Mouse (Mus musculus) liver, postnatal 0 days (tissue): ENCODE results near the gene Gm17581. TPM values are rescaled to one million over a fixed set of nuclear protein-coding genes. Genes with fewer than 3 reads are reported as not detected.

ENCODE experiments used
- ATAC-seq: fragments of 200-750 bp; cut with Nextera tagmentation; 2 replicates; pipeline ENCODE4 v1.8.0; 2017; ENCODE audit warnings: mild to moderate bottlenecking, moderate library complexity
- DNase-seq: peaks from one replicate; pipeline ENCODE4 v3.0.0-alpha.2; 2016
- H3K27ac ChIP-seq: fragments of 300-500 bp; sonication (generic); 2 replicates; pipeline ENCODE4 v1.5.1; 2014; ENCODE audit warnings: antibody characterized with exemption, moderate library complexity, mild to moderate bottlenecking, low read depth
- H3K27me3 ChIP-seq: fragments of 300-500 bp; sonication (generic); 2 replicates; pipeline ENCODE4 v1.6.1; 2014; ENCODE audit warnings: low read length, control low read depth, mixed read lengths; ENCODE audit not compliant: insufficient read depth
- H3K36me3 ChIP-seq: fragments of 300-500 bp; sonication (generic); replicated peaks from 2 replicates; pipeline ENCODE4 v1.6.1; 2014; ENCODE audit warnings: mild to moderate bottlenecking, control low read depth, low read length, moderate library complexity, mixed read lengths; ENCODE audit not compliant: insufficient read depth
- H3K4me1 ChIP-seq: fragments of 300-500 bp; sonication (generic); 2 replicates; pipeline ENCODE4 v1.6.1; 2014; ENCODE audit warnings: antibody characterized with exemption, mild to moderate bottlenecking, control low read depth; ENCODE audit not compliant: insufficient read depth
- H3K4me2 ChIP-seq: fragments of 300-500 bp; sonication (generic); 2 replicates; pipeline ENCODE4 v1.6.1; 2014; ENCODE audit warnings: low read depth, mild to moderate bottlenecking, low read length, moderate library complexity, mixed read lengths
- H3K4me3 ChIP-seq: fragments of 300-500 bp; sonication (generic); 2 replicates; pipeline ENCODE4 v1.5.1; 2014; ENCODE audit warnings: low read depth, low read length
- H3K9ac ChIP-seq: fragments of 300-500 bp; sonication (generic); replicated peaks from 2 replicates; pipeline ENCODE4 v1.6.1; 2014; ENCODE audit warnings: mild to moderate bottlenecking, moderate library complexity
- H3K9me3 ChIP-seq: fragments of 300-500 bp; sonication (generic); 2 replicates; pipeline ENCODE4 v1.6.1; 2016; ENCODE audit warnings: mild to moderate bottlenecking, control low read depth, low read length, mixed read lengths
- CTCF ChIP-seq: sonication (generic); IDR thresholded peaks from 2 replicates; pipeline ENCODE4 v1.5.1; 2016; ENCODE audit warnings: antibody characterized with exemption, low read depth
- EP300 ChIP-seq: IDR thresholded peaks from 2 replicates; pipeline ENCODE4 v1.6.1; 2016; ENCODE audit warnings: antibody characterized with exemption, low read depth, mild to moderate bottlenecking
- WGBS: fragments of 180-500 bp; shearing (Covaris S2); extraction: QIAGEN DNeasy Blood & Tissue Kit; methylation state at CpG from one replicate; pipeline ENCODE4 v1.1.7; 2014; ENCODE audit not compliant: insufficient replicate concordance; 5-methylcytosine and 5-hydroxymethylcytosine counted together
- polyA plus RNA-seq: library from polyadenylated mRNA; unstranded; fragments of >200 nt; fragmentation: Nextera tagmentation; extraction: Ambion mirVana; gene quantifications from 2 replicates; pipeline ENCODE4 v1.2.1, GENCODE M21; 2015

Gene Gm17581
- polyA plus RNA-seq, 1 experiment from 2014 or later = not detected

GRCm38 (mm10) chr2:155728742-155729141 lies 6.9 kb downstream of the Gm17581 start:
- H3K9ac ChIP-seq = peak overlapping the region; percentile 77
- WGBS = 6% methylated on average over 15 of the region's 15 CpGs
- TF ChIP-seq CTCF (no peak), EP300 (no peak)
- H3K4me2 ChIP-seq = peak overlapping the region; percentile 98
- H3K9me3 ChIP-seq = no peaks in the 10 kb centered on the region
- H3K4me3 ChIP-seq = peak overlapping the region; percentile 92
- DNase-seq (no peak), ATAC-seq (no peak)
- H3K4me1 ChIP-seq = peaks cover 22% of the 10 kb centered on the region
- H3K36me3 ChIP-seq = peaks cover 3% of the 10 kb centered on the region; the same call in 1 of the 2 replicates
- peak overlapping the region; percentile 46; the same call in 1 of the 2 replicates for H3K27ac ChIP-seq
- no peaks in the 10 kb centered on the region for H3K27me3 ChIP-seq

- Histone ChIP-seq H3K4me3 (peak overlapping the region; percentile 92), H3K4me1 (peaks cover 22% of the 10 kb centered on the region), H3K36me3 (peaks cover 8% of the 10 kb centered on the region; the same call in 1 of the 2 replicates), H3K27me3 (no peaks in the 10 kb centered on the region), H3K27ac (peak overlapping the region; percentile 51), H3K4me2 (peak overlapping the region; percentile 98), H3K9ac (no peak overlapping the region), H3K9me3 (no peaks in the 10 kb centered on the region)
- no peak for DNase-seq
- TF ChIP-seq CTCF (no peak), EP300 (no peak)
- ATAC-seq = peak; percentile 62
- 62% methylated on average over 7 of the region's 7 CpGs for WGBS
Observed at GRCm38 (mm10) chr2:155727764-155728395, 7.8 kb downstream of the Gm17581 start.

GRCm38 (mm10) chr2:155726302-155726701 lies 9.4 kb downstream of the Gm17581 start:
- WGBS = 45% methylated on average over 7 of the region's 7 CpGs
- Histone ChIP-seq H3K36me3 (peaks cover 13% of the 10 kb centered on the region), H3K4me2 (no peak overlapping the region), H3K9me3 (no peaks in the 10 kb centered on the region), H3K4me3 (no peak overlapping the region), H3K4me1 (peaks cover 22% of the 10 kb centered on the region), H3K27ac (peak overlapping the region; percentile 1; the same call in 1 of the 2 replicates), H3K27me3 (no peaks in the 10 kb centered on the region), H3K9ac (no peak overlapping the region)
- DNase-seq = peak; percentile 24
- no peak for TF ChIP-seq EP300
- TF ChIP-seq CTCF = no peak
- ATAC-seq = peak; percentile 57

- no peak overlapping the region for H3K9ac ChIP-seq
- H3K9me3 ChIP-seq = no peaks in the 10 kb centered on the region
- no peak overlapping the region for H3K4me2 ChIP-seq
- H3K4me3 ChIP-seq = no peak overlapping the region
- H3K4me1 ChIP-seq = peaks cover 22% of the 10 kb centered on the region
- ATAC-seq (no peak), DNase-seq (no peak)
- no peak overlapping the region for H3K27ac ChIP-seq
- 68% methylated on average over 6 of the region's 6 CpGs for WGBS
- no peaks in the 10 kb centered on the region for H3K27me3 ChIP-seq
- TF ChIP-seq EP300 = no peak
- TF ChIP-seq CTCF = no peak
- H3K36me3 ChIP-seq = peaks cover 21% of the 10 kb centered on the region
Observed at GRCm38 (mm10) chr2:155724526-155724925, 11.1 kb downstream of the Gm17581 start.

GRCm38 (mm10) chr2:155724036-155724435 lies 11.6 kb downstream of the Gm17581 start:
- TF ChIP-seq EP300 (no peak), CTCF (no peak)
- Histone ChIP-seq H3K4me2 (no peak overlapping the region), H3K4me1 (peaks cover 22% of the 10 kb centered on the region), H3K27me3 (no peaks in the 10 kb centered on the region), H3K4me3 (no peak overlapping the region), H3K9me3 (no peaks in the 10 kb centered on the region), H3K27ac (no peak overlapping the region), H3K9ac (no peak overlapping the region), H3K36me3 (peaks cover 24% of the 10 kb centered on the region)
- DNase-seq = no peak
- 53% methylated on average over 5 of the region's 5 CpGs for WGBS
- ATAC-seq = no peak

- peaks cover 37% of the 10 kb centered on the region for H3K36me3 ChIP-seq
- ATAC-seq (no peak), DNase-seq (no peak)
- no peak overlapping the region for H3K27ac ChIP-seq
- H3K27me3 ChIP-seq = no peaks in the 10 kb centered on the region
- H3K9me3 ChIP-seq = no peaks in the 10 kb centered on the region
- TF ChIP-seq CTCF = no peak
- no peak for TF ChIP-seq EP300
- H3K4me2 ChIP-seq = no peak overlapping the region
- H3K9ac ChIP-seq = no peak overlapping the region; the same call in 1 of the 2 replicates
- 70% methylated on average over 5 of the region's 5 CpGs for WGBS
- no peak overlapping the region for H3K4me3 ChIP-seq
- no peaks in the 10 kb centered on the region for H3K4me1 ChIP-seq
Observed at GRCm38 (mm10) chr2:155720585-155720984, 15.1 kb downstream of the Gm17581 start.
